8 mouse cellular contexts compared by ENCODE assay signal in genomic region chr7:80400571-80400970, GRCm38 (mm10). TPM values are rescaled to one million over a fixed set of nuclear protein-coding genes. Genes with fewer than 3 reads are reported as not detected.
DNase-seq lines count a peak whose midpoint lies in the region; ATAC-seq and TF ChIP-seq lines count a peak whose summit lies in the region.

No protein-coding gene starts in this region.

- peak overlapping the region; percentile 96 for H3K27ac ChIP-seq in heart, embryonic 13.5 days (replicated peaks)
- H3K27ac ChIP-seq in embryonic facial prominence, embryonic 10.5 days (replicated peaks), result no peak overlapping the region
- H3K27ac ChIP-seq in kidney, adult 2 months (ENCODE audit: insufficient read depth, low read depth, low read length), result peak overlapping the region; percentile 85
- no peak overlapping the region for H3K27ac ChIP-seq in midbrain, embryonic 12.5 days (replicated peaks)

- H3K4me2 ChIP-seq in heart, embryonic 13.5 days, result peak overlapping the region; percentile 88
- peak overlapping the region; percentile 97 for H3K4me2 ChIP-seq in midbrain, embryonic 12.5 days (replicated peaks)

- 37% methylated on average over 6 of the region's 6 CpGs for WGBS in heart, embryonic 13.5 days
- 70% methylated on average over 6 of the region's 6 CpGs for WGBS in embryonic facial prominence, embryonic 10.5 days
- WGBS in kidney, adult 2 months, result 35% methylated on average over 6 of the region's 6 CpGs
- 85% methylated on average over 6 of the region's 6 CpGs for WGBS in midbrain, embryonic 12.5 days

- intact Hi-C loops in heart, postnatal 14 days (cut with DNase I), result no loop called here

- no peak for ATAC-seq in heart, embryonic 13.5 days (ENCODE audit: extremely low read depth, insufficient number of reproducible peaks, low FRiP score, low TSS enrichment)
- ATAC-seq in midbrain, embryonic 12.5 days (ENCODE audit: low FRiP score, low read depth), result no peak

- peak overlapping the region; percentile 99 for H3K9ac ChIP-seq in heart, embryonic 13.5 days
- 0 out of 2 replicates have a peak overlapping the region, but pooled peaks have one; percentile 6 for H3K9ac ChIP-seq in midbrain, embryonic 12.5 days (replicated peaks)

- no peak for TF ChIP-seq CTCF in kidney, adult 2 months (conservative IDR thresholded peaks at IDR 0.05; ENCODE audit: insufficient read depth, insufficient read length, low read depth, low read length)

- H3K4me3 ChIP-seq in heart, embryonic 13.5 days, result peak overlapping the region; percentile 94
- H3K4me3 ChIP-seq in embryonic facial prominence, embryonic 10.5 days, result peak overlapping the region; percentile 92
- H3K4me3 ChIP-seq in kidney, adult 2 months (ENCODE audit: insufficient read depth, low read depth, low read length), result peak overlapping the region; percentile 16; the same call in 1 of the 2 replicates
- H3K4me3 ChIP-seq in midbrain, embryonic 12.5 days, result no peak overlapping the region

- H3K27me3 ChIP-seq in heart, embryonic 13.5 days (replicated peaks), result no peaks in the 10 kb centered on the region
- peaks cover 24% of the 10 kb centered on the region for H3K27me3 ChIP-seq in embryonic facial prominence, embryonic 10.5 days (replicated peaks; ENCODE audit: low read depth, poor library complexity, severe bottlenecking)
- H3K27me3 ChIP-seq in kidney, adult 2 months (replicated peaks; ENCODE audit: control insufficient read depth, insufficient read depth, low read length), result no peaks in the 10 kb centered on the region
- H3K27me3 ChIP-seq in midbrain, embryonic 12.5 days, result peaks cover 21% of the 10 kb centered on the region

- no peak for TF ChIP-seq POLR2A in kidney, adult 2 months (IDR thresholded peaks at IDR 0.05; ENCODE audit: low read depth, low read length)

- peaks cover 62% of the 10 kb centered on the region for H3K4me1 ChIP-seq in heart, embryonic 13.5 days
- H3K4me1 ChIP-seq in embryonic facial prominence, embryonic 10.5 days, result peaks cover 49% of the 10 kb centered on the region
- H3K4me1 ChIP-seq in kidney, adult 2 months (ENCODE audit: control insufficient read depth, insufficient read depth, low read length), result peaks cover 20% of the 10 kb centered on the region
- peaks cover 20% of the 10 kb centered on the region for H3K4me1 ChIP-seq in midbrain, embryonic 12.5 days

- DNase-seq in heart, postnatal 14 days, result no peak
- DNase-seq in embryonic facial prominence, embryonic 10.5 days (ENCODE audit: low spot score), result no peak
- DNase-seq in kidney, adult 2 months, result peak; percentile 88
- DNase-seq in urinary bladder, postnatal 25 days (ENCODE audit: low spot score), result no peak
- DNase-seq in embryo, embryonic 10.5 days (ENCODE audit: low spot score), result no peak
- no peak for DNase-seq in right cerebral cortex, postnatal 36 days (ENCODE audit: low spot score in 2 of 2)

- peaks cover 30% of the 10 kb centered on the region for H3K36me3 ChIP-seq in heart, embryonic 13.5 days
- peaks cover 27% of the 10 kb centered on the region for H3K36me3 ChIP-seq in embryonic facial prominence, embryonic 10.5 days (replicated peaks)
- H3K36me3 ChIP-seq in kidney, adult 2 months (ENCODE audit: control insufficient read depth, insufficient read depth, low read length), result peaks cover 8% of the 10 kb centered on the region
- peaks cover 17% of the 10 kb centered on the region for H3K36me3 ChIP-seq in midbrain, embryonic 12.5 days

- no peaks in the 10 kb centered on the region for H3K9me3 ChIP-seq in heart, embryonic 13.5 days
- no peaks in the 10 kb centered on the region for H3K9me3 ChIP-seq in embryonic facial prominence, embryonic 10.5 days
- H3K9me3 ChIP-seq in midbrain, embryonic 12.5 days, result no peaks in the 10 kb centered on the region

RNA-seq across cellular contexts. Expression of gene Furin, which starts 4.7 kb away (rescaled TPM):
- polyA plus RNA-seq in heart, embryonic 13.5 days (2015; fragmentation: Nextera tagmentation; extraction: Ambion mirVana), result 14.2 and 14.8 TPM in 2 replicates
- total RNA-seq in heart, postnatal 14 days (2021), result 100 to 1,000 TPM; 115 to 127 TPM
- polyA plus RNA-seq in embryonic facial prominence, embryonic 10.5 days (2016; fragmentation: Nextera tagmentation; extraction: Ambion mirVana), result 6.0 and 6.3 TPM in 2 replicates
- 145 and 172 TPM in 2 replicates for polyA plus RNA-seq in kidney, adult 2 months (2012; rRNA removed)
- polyA plus RNA-seq in midbrain, embryonic 12.5 days (2016; fragmentation: Nextera tagmentation; extraction: Ambion mirVana), result 4.0 and 5.6 TPM in 2 replicates

RNA-seq across cellular contexts. Expression of gene Fes, which starts 12.8 kb away (rescaled TPM):
- polyA plus RNA-seq in heart, embryonic 13.5 days (2015; fragmentation: Nextera tagmentation; extraction: Ambion mirVana), result 10.7 and 10.8 TPM in 2 replicates
- 10 to 100 TPM; 16.7 to 18.2 TPM for total RNA-seq in heart, postnatal 14 days (2021)
- polyA plus RNA-seq in embryonic facial prominence, embryonic 10.5 days (2016; fragmentation: Nextera tagmentation; extraction: Ambion mirVana), result 8.2 and 8.4 TPM in 2 replicates
- 10.0 and 10.8 TPM in 2 replicates for polyA plus RNA-seq in kidney, adult 2 months (2012; rRNA removed)
- polyA plus RNA-seq in midbrain, embryonic 12.5 days (2016; fragmentation: Nextera tagmentation; extraction: Ambion mirVana), result 7.1 and 11.3 TPM in 2 replicates

RNA-seq across cellular contexts. Expression of gene Man2a2, which starts 29.4 kb away (rescaled TPM):
- polyA plus RNA-seq in heart, embryonic 13.5 days (2015; fragmentation: Nextera tagmentation; extraction: Ambion mirVana), result 15.0 and 19.3 TPM in 2 replicates
- 10 to 100 TPM; 68.8 to 69.3 TPM for total RNA-seq in heart, postnatal 14 days (2021)
- 20.2 and 21.0 TPM in 2 replicates for polyA plus RNA-seq in embryonic facial prominence, embryonic 10.5 days (2016; fragmentation: Nextera tagmentation; extraction: Ambion mirVana)
- 40.4 and 49.9 TPM in 2 replicates for polyA plus RNA-seq in kidney, adult 2 months (2012; rRNA removed)
- 23.1 and 26.0 TPM in 2 replicates for polyA plus RNA-seq in midbrain, embryonic 12.5 days (2016; fragmentation: Nextera tagmentation; extraction: Ambion mirVana)

RNA-seq across cellular contexts. Expression of gene Hddc3, which starts 57.7 kb away (rescaled TPM):
- polyA plus RNA-seq in heart, embryonic 13.5 days (2015; fragmentation: Nextera tagmentation; extraction: Ambion mirVana), result 14.5 and 16.5 TPM in 2 replicates
- total RNA-seq in heart, postnatal 14 days (2021), result 10 to 100 TPM; 29.7 to 31.3 TPM
- polyA plus RNA-seq in embryonic facial prominence, embryonic 10.5 days (2016; fragmentation: Nextera tagmentation; extraction: Ambion mirVana), result 23.3 and 30.3 TPM in 2 replicates
- polyA plus RNA-seq in kidney, adult 2 months (2012; rRNA removed), result 66.3 and 86.4 TPM in 2 replicates
- 24.3 and 24.8 TPM in 2 replicates for polyA plus RNA-seq in midbrain, embryonic 12.5 days (2016; fragmentation: Nextera tagmentation; extraction: Ambion mirVana)

RNA-seq across cellular contexts. Expression of gene Unc45a, which starts 59.8 kb away (rescaled TPM):
- polyA plus RNA-seq in heart, embryonic 13.5 days (2015; fragmentation: Nextera tagmentation; extraction: Ambion mirVana), result 18.2 and 20.1 TPM in 2 replicates
- 10 to 100 TPM; 17.9 to 19.2 TPM for total RNA-seq in heart, postnatal 14 days (2021)
- 51.3 and 53.3 TPM in 2 replicates for polyA plus RNA-seq in embryonic facial prominence, embryonic 10.5 days (2016; fragmentation: Nextera tagmentation; extraction: Ambion mirVana)
- 53.3 and 81.0 TPM in 2 replicates for polyA plus RNA-seq in kidney, adult 2 months (2012; rRNA removed)
- polyA plus RNA-seq in midbrain, embryonic 12.5 days (2016; fragmentation: Nextera tagmentation; extraction: Ambion mirVana), result 51.4 and 54.9 TPM in 2 replicates

Comparison
In these comparisons a context has a peak if more than half of its experiments do, and no peak if none do; other contexts are left out.
1. H3K27ac ChIP-seq: peak in heart, embryonic 13.5 days (single experiment) and kidney, adult 2 months (single experiment); none in embryonic facial prominence, embryonic 10.5 days (single experiment) and midbrain, embryonic 12.5 days (single experiment).